Mouse (Mus musculus) gastrocnemius, postnatal 36 days (tissue): ENCODE data around the gene Emp1. TPM values are rescaled to one million over a fixed set of nuclear protein-coding genes. Genes with fewer than 3 reads are reported as not detected.

Experiments used
- DNase-seq, 2 experiments: peaks; one replicate each; pipeline ENCODE4 v3.0.0; 2022
- intact Hi-C: fragments of 180-260 bp; cut with DNase I; formaldehyde crosslinking; loops from one replicate; pipeline ENCODE4 v1.15.1; 2025
- total RNA-seq, 2 experiments: library from RNA; stranded (reverse); gene quantifications; 2 replicates each; pipeline ENCODE4 v1.2.3; 2021

The Emp1 gene
- total RNA-seq, 2 experiments from 2014 or later, result 25.5 to 34.9 TPM

- intact Hi-C loops, result no loop called here
Observed at GRCm38 (mm10) chr6:135362098-135362458, 267 bp upstream of the Emp1 start.

GRCm38 (mm10) chr6:135363344-135364040 is 1.1 kb downstream of the Emp1 start:
- intact Hi-C loops, result no loop called here
- no peak for DNase-seq

More at GRCm38 (mm10) chr6:135362098-135362458, 267 bp upstream of the Emp1 start:
- DNase-seq, result no peak

DNA sequence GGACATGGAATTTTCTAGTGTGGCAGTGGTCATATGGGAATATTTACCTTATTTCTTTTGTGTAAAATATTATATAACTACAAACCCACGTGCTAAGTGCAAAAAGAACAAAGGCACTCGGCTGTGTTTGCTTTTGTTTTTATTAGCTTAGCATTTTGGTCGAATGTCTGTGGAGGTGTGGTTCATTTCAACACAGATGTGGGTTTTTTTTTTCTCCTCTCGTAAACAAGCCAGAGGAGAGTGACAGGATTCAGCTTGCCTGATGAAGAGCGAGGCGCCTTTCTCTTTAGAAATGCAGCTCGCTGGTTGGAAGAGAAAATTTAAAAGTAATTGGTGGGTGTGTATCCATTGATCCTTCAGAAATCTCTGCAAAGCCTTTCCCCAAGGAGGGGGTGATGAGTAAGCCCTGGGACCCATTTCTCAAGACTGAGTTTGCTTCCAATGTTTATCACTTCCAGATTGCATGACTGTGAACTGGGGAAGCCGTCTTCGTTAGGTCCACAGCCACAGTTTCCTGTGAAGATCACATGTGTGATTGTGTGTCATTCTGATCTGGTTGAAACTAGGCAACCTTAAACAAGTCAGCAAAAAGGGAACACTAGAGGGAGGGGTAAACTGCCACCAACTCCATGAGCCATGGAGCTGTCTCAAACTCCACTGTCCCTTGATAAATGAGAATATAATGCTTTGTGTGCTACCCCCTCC is 1.8 kb downstream of the Emp1 start:
- no peak for DNase-seq
- intact Hi-C loops, result no loop called here

- intact Hi-C loops, result no loop called here
Observed at GRCm38 (mm10) chr6:135364891-135365301, 2.6 kb downstream of the Emp1 start.

DNA sequence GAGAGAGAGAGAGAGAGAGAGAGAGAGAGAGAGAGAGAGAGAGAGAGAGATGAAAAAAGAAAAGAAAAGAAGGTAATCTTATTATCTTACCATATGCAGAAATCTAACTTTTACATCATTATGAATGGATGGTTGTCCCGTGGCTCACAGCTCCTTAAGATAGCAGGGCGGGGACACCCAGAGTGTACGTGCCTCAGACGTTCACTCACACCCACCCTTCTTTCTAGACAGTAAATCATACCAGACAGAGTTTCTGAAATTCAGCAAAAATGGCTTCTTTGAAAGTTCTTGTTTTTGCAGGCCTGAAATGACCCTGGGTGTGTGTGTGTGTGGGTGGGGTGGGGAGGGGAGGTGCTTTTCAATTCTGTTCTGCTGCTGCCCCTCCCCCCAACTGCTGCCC is 3.3 kb downstream of the Emp1 start:
- intact Hi-C loops, result no loop called here
- no peak for DNase-seq

More at GRCm38 (mm10) chr6:135364891-135365301, 2.6 kb downstream of the Emp1 start:
- DNase-seq, result peak; percentile 78 to 85

DNA sequence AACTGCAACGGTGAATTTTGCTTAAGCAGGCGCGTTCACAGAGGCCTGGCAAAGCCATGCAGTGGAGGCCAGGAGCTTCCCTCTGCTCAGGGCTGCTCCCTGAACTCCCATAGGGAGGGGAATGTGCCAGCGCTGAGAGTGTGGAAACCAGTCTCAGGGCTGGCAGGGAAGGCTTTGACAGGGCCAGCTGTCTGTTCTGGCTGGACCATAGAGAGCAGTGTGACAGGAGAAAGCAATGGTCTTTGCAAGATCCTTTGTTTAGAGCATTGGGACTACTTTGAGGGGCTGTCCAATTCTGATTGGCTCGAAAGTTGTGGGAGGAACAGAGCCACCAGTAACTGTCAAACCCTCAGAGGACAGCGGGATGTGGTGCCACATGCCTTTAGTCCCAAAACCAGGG is 5.9 kb downstream of the Emp1 start:
- peak in 1 of 2 experiments; percentile 38 for DNase-seq
- intact Hi-C loops, result no loop called here

DNA sequence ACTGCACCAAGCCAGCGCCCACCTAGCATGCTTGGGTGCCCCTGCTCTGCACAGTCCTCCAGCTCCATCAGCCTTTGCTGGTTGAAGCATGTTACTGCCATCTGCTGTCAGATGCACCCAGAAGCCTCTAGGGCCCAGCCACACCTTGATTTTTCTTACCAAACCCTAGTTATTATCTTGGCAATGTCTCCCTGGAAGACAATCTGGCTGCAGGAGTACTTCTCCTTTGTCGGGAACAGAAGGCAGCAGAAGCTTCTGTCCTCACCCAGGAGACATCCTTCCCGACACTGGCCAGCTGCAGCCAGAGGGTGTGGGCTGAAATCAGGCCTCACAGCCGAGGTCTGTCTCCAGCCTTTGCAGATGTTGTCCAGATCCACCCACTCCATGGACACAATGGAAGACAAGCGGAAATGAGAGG is 7.2 kb downstream of the Emp1 start:
- DNase-seq, result peak; percentile 56 to 70
- intact Hi-C loops, result no loop called here

DNA sequence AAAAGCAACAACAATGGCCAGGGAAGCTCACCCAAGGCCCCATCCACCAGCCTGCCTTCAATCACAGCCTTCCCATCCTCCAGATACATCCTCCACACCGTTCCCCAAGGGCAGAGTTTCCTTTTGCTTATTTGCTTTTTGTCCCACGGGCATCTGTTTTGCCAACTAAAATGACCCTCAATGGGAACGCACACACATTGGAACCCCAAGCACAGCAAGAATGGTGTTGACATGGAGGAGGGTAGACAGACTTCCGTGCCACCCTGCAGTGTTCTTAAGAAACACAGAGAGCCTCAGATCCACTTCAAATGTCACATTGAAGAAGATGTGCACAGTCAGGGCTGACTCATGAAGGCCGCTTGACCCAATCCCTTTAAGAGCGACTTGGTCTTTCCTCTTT is 8.6 kb downstream of the Emp1 start:
- intact Hi-C loops, result loop anchor here (10.0 kb wide), 1 partner anchor 286 kb away; no protein-coding TSS in a partner anchor
- DNase-seq, result no peak

DNA sequence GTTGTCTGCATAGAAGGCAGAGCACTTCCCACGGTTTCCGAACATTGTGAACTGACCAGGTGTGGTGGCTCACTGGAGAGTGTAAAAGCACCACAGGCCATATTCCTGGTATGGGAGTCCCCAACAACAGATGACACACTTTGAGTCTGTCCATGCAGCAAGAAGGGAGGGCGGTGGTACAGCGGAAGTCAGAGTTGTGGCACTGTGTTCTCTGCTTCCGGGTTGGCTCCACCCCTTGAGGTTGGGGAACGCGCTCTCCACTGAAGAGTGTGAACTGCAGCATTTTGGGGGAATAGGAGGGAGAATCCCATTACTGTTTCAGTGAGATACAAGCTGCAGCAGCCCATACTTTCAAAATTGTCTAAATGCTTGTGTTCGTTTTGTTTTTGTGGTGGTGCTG is 11.0 kb downstream of the Emp1 start:
- intact Hi-C loops, result loop anchor here (10.0 kb wide), 1 partner anchor 289 kb away; no protein-coding TSS in a partner anchor
- DNase-seq, result no peak

DNA sequence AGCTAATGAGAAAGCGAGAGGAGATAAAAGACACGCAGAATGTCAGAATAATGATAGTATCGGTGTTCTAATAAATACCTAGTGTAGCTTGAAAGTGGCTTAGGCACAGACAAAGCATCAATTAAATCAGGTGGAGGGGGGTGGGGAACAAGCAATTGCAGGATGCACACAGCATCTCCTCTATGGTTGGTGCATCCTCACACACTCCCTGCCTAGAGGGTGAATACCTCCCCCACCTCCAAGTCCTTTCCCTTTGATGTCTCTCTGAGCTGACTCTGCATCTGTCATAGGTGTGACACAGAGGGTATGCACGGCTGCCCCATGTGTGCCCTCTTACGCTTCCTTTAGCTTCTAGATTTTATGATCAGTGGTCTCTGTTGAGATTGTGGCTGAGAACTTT is 13.5 kb downstream of the Emp1 start:
- intact Hi-C loops, result loop anchor here (5.0 to 10.0 kb wide), 2 partner anchors 229 to 291 kb away; no protein-coding TSS in a partner anchor

DNA sequence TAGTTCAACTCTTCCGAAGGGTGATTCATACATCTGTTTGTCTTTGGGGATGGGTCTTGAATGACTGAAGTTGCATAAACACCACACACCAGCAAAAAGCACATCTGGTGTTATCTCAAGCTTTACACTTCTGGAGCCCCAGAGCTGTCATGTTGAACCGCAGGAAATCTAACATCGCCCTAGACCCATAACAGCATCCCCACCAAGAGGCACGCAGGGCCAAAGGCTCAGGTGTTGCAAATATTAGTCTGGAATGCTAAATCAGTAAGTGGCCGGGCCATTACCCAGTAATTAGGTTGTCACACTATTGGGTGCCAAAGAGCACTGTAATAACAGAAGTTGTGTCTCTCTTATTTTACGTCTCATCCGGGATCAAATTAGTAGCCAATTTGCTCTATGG is 13.9 kb downstream of the Emp1 start:
- intact Hi-C loops, result loop anchor here (5.0 to 10.0 kb wide), 2 partner anchors 229 to 291 kb away; no protein-coding TSS in a partner anchor
- DNase-seq, result no peak

More for the DNA sequence above, 13.5 kb downstream of the Emp1 start:
- DNase-seq, result no peak

DNA sequence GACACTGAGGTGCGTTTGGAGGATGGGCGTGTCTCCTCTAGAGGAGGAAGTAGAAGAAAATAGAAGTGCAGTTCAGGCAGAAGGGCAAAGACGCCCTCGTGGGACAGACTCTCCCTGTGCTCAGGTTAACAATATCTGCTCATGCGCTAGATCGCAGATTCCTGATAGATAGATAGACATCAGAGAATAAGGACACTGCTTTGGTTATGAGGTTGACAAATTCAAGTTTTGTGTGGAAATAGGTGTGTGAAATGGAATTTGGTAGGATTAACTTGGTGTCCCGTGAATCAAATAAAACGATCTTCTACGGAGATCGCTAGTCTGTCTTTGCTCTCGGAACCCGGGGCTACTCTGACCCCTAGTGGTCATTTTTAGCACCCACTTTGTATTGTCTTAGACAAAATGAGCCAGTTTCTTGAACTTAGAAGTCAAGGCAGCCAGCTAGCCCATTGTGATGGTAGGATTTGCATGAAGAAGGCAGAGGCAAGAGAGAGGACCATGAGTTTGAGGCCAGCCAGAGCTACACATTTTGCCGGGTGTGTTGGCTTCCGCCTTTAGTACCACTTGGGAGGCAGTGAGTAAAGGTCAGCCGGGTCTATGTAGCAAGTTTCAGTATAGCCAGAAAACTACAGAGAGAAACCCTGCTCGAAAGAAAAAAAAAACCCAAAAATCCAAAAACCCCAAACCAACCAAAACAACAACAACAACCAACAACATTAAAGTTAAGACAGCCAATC is 15.4 kb downstream of the Emp1 start:
- intact Hi-C loops, result loop anchor here (1.0 to 10.0 kb wide), 3 partner anchors 128 to 293 kb away; no protein-coding TSS in a partner anchor
- peak in 1 of 2 experiments; percentile 40 for DNase-seq

DNA sequence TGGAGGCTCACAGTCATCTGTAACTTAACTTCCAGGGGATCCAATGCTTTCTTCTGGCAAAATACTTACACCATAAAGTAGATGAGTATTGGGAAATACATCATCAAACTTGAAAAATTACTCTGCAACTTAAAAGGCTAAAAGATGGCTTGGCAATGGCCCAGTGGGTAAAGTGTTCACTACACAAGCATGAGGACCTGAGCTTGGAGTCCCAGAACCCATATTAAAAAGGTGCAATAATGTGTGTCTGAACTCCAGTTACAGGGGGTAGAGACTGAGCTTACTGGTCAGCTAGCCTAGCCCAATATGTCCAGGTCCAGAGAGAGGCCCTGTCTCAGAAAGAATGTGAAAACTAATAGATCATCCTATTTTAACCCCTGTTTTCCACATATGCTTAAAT is 21.6 kb downstream of the Emp1 start:
- intact Hi-C loops, result no loop called here
- DNase-seq, result no peak

DNA sequence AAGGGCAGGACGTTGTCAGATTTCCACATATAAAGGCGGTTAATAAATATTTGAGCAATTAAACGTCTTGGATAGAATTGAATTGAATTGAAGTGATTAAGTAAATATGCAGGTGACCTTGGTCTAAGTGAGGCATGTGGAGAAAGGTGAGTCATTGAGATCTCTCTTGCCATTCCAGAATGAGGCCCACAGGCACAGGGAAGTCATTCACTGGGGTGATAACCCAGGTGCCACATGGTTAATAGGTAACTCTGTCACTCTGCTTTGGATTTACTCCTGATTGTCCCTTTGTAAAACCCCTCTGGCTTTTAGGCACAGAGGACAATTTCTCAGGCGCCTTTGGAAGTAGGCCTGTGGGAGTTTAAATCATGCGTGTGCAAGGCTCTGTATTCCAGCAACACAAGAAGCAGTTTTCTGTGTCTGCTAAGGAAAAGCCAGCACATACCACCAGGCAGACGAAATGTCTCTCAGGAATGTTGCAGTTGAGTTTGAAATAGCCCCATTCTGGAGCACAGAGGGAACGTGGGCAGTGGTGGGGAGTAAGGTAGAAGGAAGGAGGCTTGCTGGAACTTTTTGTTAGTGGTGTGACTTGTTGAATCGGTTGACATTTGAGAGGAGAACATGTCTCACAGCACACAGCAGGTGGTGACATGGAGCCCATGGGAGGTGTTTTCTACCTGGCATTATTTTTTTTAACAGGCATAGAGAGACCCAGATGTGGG is 23.6 kb downstream of the Emp1 start:
- intact Hi-C loops, result no loop called here
- no peak for DNase-seq

DNA sequence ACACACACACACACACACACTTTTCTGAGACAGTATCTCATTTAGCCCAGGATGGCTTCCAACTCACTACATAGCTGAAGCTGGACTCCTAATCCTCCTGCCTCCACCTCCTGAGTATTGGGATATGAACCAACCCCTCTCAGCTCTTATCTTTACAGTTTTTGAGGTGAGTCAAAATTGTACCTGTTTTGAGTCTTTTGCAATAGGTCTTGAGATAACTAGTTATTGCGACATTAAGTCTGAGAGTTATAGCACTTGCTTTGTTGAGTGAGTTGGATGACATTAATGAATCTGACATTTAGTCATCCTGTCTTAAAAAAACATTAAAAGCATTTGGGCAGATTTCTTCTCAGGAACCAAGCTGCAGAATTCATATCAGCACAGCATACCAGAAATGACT is 25.3 kb downstream of the Emp1 start:
- DNase-seq, result no peak
- intact Hi-C loops, result no loop called here

GRCm38 (mm10) chr6:135388711-135389110 is 26.4 kb downstream of the Emp1 start:
- no peak for DNase-seq

DNA sequence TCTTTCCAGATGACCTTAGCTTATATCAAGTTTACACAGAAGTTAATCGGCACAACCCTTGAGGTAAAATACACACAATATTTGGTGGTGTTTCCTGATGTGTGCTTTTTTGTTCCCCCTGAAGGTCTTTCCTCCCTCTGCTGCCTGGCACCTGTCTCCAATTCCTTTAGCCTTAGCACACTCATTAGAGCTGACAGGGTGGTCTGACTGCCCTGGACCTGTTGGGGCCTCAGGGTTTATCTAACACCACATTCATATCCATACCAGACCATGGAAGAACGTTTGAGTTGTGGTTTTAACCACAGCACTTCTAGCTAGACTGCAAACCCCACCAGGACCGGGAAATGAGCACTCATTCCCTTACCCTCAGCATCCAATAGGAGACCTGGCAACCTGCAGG is 28.1 kb downstream of the Emp1 start:
- no peak for DNase-seq
- intact Hi-C loops, result no loop called here

More at GRCm38 (mm10) chr6:135388711-135389110, 26.4 kb downstream of the Emp1 start:
- intact Hi-C loops, result no loop called here

- intact Hi-C loops, result loop anchor here (5.0 kb wide), 1 partner anchor 248 kb away; no protein-coding TSS in a partner anchor
- no peak for DNase-seq
Observed at GRCm38 (mm10) chr6:135395375-135395774, 33.0 kb downstream of the Emp1 start.

DNA sequence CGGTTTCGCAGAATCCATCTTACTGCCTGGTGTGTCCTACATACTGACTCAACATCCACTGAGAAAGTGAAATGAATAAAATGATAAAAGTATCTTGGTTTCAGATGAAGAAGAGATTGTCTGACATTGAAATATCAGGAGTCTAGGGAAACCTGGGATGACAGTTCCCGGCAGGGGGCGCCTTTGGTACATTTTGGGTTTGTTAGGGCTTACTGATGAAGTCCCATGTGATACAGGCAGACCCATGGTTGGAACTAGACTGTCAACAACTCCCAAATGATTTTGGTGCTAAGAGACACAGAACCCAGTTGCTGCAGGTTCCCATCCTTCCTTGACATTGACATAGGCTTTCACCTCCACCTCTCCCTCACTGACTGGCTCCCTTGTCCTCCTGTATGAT is 34.7 kb downstream of the Emp1 start:
- DNase-seq, result no peak
- intact Hi-C loops, result loop anchor here (5.0 kb wide), 1 partner anchor 250 kb away; no protein-coding TSS in a partner anchor

DNA sequence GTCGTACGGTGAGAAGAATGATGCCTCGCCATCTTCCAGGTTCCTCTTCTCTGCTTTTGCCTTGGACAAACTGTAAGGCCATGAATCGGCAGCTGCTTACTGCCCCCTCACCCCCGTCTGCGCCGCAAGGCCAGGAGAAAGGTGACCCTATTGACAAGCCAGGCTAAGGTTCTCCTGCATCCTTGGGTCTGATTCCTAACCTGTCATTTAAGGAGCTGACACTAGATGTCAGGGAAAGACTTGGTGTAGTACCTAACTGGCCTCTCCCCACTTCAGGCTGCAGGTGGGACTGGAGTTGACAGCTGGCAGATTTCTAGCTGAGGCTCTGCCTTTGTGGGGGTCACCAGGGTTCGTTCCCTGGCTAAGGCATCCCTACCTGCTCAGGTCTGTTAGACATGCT is 35.4 kb downstream of the Emp1 start:
- intact Hi-C loops, result loop anchor here (5.0 kb wide), 1 partner anchor 250 kb away; no protein-coding TSS in a partner anchor

More for the DNA sequence above, 35.4 kb downstream of the Emp1 start:
- DNase-seq, result no peak
